Mouse (Mus musculus): Measurements from ENCODE around the gene Ier2. TPM values are rescaled to one million over a fixed set of nuclear protein-coding genes. Genes with fewer than 3 reads are reported as not detected.
A peak's percentile ranks its signal among the peaks of the same experiment; 100 is the strongest.
"Not testable (repeated sequence)": the region's sequence is repeated elsewhere in the genome, so short reads cannot be mapped to it uniquely, and the experiment has no call there.

The Ier2 gene
- polyA plus RNA-seq, 1 experiment: 333 TPM

DNA sequence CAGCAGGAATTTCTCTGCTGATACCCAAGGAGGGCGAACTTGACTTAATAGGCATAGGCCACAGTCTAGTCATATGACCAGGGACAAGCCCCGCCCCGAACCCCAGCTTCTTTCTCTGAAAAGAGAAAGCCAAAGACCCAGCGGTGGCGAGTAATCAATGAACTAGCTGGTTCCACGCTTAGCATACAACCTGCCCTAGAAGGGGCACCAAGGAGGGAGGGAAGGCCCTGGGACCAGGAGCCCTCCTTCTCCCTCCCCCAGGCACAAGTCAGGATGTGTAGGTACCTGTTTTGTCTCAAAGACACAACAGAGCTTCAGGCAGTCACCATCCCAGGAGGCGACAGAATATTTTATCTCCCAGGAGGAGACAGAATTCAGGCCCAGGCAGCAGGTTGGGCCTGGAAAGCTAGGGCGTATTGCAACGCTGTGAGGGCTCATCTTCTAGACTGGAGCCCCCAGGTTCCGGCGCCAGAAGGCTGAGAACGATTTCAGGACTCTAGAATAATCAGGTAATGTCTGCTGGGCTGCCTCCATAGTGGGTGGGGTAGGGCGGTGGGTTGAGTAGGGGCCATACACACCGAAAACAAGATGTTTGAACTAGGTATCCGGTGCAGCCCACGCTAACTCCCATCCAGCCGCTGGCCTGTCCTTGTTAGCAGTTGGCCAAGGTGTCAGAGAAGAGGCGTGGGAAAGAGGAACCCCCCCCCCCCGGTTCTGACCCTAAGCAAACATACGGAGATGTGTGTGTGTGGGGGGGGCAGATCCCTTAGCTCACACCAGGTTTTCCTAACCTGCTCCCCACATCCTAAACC is 23.7 kb upstream of the Ier2 start, which contains the start of gene Trmt1:
Gene Trmt1 (plus strand): TSS at position 117 of the 812 bp plus-strand sequence.
- Histone ChIP-seq H3K4me1 (peaks cover 79% of the 10 kb centered on the region), H3K27me3 (replicated peaks) (no peaks in the 10 kb centered on the region), H3K9me3 (no peaks in the 10 kb centered on the region), H3K4me3 (replicated peaks) (peak within 1 kb of the TSS; percentile 93), H3K36me3 (replicated peaks; ENCODE audit: low read length) (peaks cover 49% of the 10 kb centered on the region)
- TF ChIP-seq GATA1 (IDR thresholded peaks at IDR 0.05; ENCODE audit: borderline replicate concordance, low read length) (no peak), FLI1 (IDR thresholded peaks at IDR 0.05; ENCODE audit: low read length) (no peak)

DNA sequence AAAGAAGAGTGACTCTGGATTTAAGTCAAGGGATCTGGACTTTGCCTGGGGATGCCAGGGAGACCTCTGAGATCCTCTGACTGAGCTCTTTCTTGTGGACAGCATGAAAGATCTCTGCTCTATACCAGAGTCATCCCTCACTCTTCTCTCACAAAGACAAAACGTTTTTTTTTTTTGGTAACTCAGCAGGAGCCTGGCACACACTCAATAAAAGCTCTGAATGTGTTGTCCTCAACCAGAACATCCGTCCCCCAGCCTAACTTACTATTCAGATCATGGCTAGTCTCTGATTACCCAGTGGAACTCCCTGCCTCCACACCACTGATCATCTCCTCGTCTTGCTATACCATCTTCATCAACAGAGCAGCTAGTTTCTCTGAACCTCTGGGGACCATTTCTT is 21.9 kb upstream of the Ier2 start:
- Histone ChIP-seq H3K4me1 (peaks cover 78% of the 10 kb centered on the region), H3K36me3 (replicated peaks; ENCODE audit: low read length) (peaks cover 50% of the 10 kb centered on the region)
- TF ChIP-seq FLI1 (IDR thresholded peaks at IDR 0.05; ENCODE audit: low read length) (no peak), GATA1 (IDR thresholded peaks at IDR 0.05; ENCODE audit: borderline replicate concordance, low read length) (no peak)

DNA sequence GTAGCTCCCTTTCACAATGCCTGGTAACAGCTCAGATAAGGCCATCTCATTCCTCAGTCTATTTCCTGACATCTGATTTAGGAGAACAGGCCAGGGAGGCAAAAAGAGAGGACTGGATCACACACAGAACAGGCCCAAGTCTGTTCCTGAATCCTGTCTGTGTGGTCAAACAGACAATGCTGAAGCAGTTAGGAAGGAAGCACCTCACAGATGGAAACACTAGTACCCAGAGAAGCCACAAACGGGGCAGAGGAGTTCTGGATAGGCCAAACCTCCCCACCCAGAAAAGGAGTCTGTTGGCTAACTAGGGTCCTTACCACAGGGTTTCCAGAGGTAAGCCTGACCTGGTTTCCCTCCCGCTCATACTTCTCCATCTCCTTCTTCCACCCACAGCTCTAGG is 19.6 kb upstream of the Ier2 start:
- TF ChIP-seq FLI1 (IDR thresholded peaks at IDR 0.05; ENCODE audit: low read length): no peak
- no peak for TF ChIP-seq GATA1 (IDR thresholded peaks at IDR 0.05; ENCODE audit: borderline replicate concordance, low read length)
- peaks cover 84% of the 10 kb centered on the region for H3K4me1 ChIP-seq
- H3K4me3 ChIP-seq (replicated peaks): peak overlapping the region; percentile 20
- H3K36me3 ChIP-seq (replicated peaks; ENCODE audit: low read length): peaks cover 61% of the 10 kb centered on the region
- no peaks in the 10 kb centered on the region for H3K27me3 ChIP-seq (replicated peaks)
- no peaks in the 10 kb centered on the region for H3K9me3 ChIP-seq

More for the DNA sequence above, 21.9 kb upstream of the Ier2 start:
- H3K9me3 ChIP-seq: no peaks in the 10 kb centered on the region
- no peak overlapping the region for H3K4me3 ChIP-seq (replicated peaks)
- no peaks in the 10 kb centered on the region for H3K27me3 ChIP-seq (replicated peaks)

DNA sequence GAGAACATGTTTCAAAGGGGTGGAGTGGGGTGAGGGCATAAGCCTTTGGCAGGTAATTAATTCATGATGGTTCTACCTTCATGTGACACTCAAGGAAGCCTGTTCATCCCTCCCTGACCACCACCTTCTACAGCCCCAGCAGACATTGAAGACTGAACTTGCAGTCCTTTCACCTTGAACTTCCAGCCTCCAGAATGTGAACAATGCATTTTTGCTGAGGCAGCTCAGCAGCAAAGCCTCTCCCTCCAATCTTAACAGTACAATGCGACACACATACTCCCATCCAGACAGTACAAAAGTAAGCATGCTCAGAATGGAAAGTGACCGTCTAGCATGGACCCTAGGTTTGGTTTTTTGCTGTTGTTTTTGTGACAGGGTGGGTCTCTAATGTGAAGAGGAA is 18.8 kb upstream of the Ier2 start:
- no peaks in the 10 kb centered on the region for H3K27me3 ChIP-seq (replicated peaks)
- H3K36me3 ChIP-seq (replicated peaks; ENCODE audit: low read length): peaks cover 67% of the 10 kb centered on the region
- H3K9me3 ChIP-seq: no peaks in the 10 kb centered on the region
- H3K4me3 ChIP-seq (replicated peaks): no peak overlapping the region
- TF ChIP-seq FLI1 (IDR thresholded peaks at IDR 0.05; ENCODE audit: low read length) (no peak), GATA1 (IDR thresholded peaks at IDR 0.05; ENCODE audit: borderline replicate concordance, low read length) (no peak)
- H3K4me1 ChIP-seq: peaks cover 92% of the 10 kb centered on the region

DNA sequence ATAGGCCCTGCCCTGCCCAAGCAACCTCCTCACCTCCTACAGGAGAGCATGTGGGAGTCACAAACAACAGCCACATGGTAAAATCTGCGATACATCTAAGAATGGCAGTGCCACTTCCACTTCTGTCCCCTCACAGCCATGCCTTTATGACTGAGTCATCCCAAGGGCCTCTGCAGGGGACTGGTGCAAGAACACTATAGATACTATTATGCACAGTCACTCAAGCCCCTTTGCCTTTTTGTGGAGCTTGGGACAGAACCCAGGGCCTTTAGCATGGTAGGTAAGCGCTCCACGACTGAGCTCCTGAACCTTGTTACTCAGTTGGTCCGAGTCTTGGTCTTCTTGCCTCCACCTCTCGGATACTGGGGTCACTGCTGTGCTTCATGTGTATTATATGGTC is 14.7 kb upstream of the Ier2 start:
- TF ChIP-seq GATA1 (IDR thresholded peaks at IDR 0.05; ENCODE audit: borderline replicate concordance, low read length): no peak
- TF ChIP-seq FLI1 (IDR thresholded peaks at IDR 0.05; ENCODE audit: low read length): no peak
- H3K36me3 ChIP-seq (replicated peaks; ENCODE audit: low read length): peaks cover 78% of the 10 kb centered on the region
- no peaks in the 10 kb centered on the region for H3K9me3 ChIP-seq
- peak overlapping the region; percentile 77 for H3K4me3 ChIP-seq (replicated peaks)
- no peaks in the 10 kb centered on the region for H3K27me3 ChIP-seq (replicated peaks)
- H3K4me1 ChIP-seq: peaks cover 68% of the 10 kb centered on the region

DNA sequence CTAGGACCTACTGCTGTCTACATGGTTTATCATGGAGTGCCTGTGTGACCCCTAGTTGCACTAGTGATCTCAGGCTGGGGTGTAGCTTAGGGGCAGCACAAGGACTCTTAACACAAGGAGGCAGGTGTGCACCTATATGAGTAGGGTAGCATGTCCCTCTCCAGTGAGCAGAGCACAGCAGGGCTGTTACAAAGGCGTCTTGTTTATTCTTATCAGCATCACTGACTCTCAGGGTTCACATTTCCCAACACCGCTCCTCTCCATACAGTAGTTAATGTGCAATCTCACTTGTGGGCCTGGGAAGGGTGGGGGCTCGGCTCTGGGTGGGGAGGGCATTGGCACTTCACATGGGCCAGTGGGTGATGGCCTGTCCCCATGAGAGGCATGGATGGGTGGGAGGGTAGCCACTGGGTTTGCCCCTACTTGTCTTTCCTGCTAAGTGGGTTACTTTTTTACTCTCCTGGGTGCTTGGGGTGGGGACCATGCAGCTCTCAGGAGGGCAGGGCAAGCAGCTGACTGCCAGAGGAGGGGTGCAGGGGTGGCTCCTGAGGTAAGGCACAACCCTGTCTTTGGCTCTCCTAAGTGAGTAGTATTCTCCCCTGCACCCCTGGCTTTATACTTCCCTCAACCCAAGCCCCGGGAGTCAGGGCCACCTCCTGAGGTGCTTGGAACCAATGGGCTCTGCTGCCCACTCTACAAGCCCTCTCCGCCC is 7.8 kb upstream of the Ier2 start:
- Histone ChIP-seq H3K36me3 (replicated peaks; ENCODE audit: low read length) (peaks cover 65% of the 10 kb centered on the region), H3K4me1 (peaks cover 38% of the 10 kb centered on the region)
- not testable (repeated sequence) for H3K4me3 ChIP-seq (replicated peaks); H3K27me3 ChIP-seq (replicated peaks); H3K9me3 ChIP-seq

DNA sequence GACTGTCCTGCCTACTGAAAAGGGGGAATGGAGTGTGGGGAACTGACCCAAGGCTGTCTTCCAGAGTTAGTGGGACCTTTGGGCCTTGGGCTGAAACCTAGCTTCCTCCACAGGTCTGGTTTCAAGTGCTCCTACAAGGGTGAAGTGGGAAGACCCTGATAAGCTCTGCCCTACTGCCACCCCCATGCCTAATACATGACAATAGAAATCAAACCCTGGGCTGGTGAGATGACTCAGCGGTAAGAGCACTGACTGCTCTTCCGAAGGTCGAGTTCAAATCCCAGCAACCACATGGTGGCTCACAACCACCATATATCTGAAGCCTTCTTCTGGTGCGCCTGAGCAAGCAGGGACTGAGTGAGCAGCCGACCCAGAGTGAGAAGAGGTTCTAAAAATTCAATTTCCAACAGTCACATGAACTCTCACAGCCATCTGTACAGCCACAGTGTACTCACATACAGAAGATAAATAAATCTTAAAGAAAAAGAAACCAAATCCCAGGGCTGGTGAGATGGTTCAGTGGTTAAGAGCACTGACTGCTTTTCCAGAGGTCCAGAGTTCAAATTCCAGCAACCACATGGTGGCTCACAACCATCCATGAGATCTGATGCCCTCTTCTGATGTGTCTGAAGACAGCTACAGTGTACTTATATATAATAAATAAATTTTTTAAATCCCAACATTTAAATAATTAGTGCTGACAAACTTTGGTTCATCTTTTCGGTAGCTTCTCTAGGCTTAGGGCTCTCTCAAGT is 6.3 kb upstream of the Ier2 start:
- no peaks in the 10 kb centered on the region for H3K27me3 ChIP-seq (replicated peaks)
- H3K9me3 ChIP-seq: no peaks in the 10 kb centered on the region
- TF ChIP-seq FLI1 (IDR thresholded peaks at IDR 0.05; ENCODE audit: low read length) (no peak), GATA1 (IDR thresholded peaks at IDR 0.05; ENCODE audit: borderline replicate concordance, low read length) (no peak)
- peaks cover 51% of the 10 kb centered on the region for H3K36me3 ChIP-seq (replicated peaks; ENCODE audit: low read length)
- no peak overlapping the region for H3K4me3 ChIP-seq (replicated peaks)
- H3K4me1 ChIP-seq: peaks cover 43% of the 10 kb centered on the region

DNA sequence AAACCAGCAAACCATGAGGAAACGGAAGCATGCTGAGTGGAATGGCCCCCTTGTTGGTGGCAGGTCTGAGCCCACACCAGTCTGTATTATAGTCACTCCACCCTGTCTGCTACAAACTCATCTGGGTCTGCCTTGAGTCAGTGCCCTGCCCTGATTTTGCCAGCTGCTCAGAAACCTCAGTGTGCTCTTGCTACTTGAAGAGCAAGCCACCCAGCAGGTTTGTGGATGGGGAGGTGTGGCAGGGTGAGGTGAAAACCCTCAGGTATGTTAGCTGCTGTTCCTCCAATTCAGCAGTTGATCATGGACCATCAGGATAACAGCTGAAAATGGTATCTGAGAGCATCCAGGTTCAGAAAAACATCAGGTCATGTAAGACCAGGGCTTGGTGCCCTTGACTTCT is 5.4 kb upstream of the Ier2 start:
- no peak overlapping the region for H3K4me3 ChIP-seq (replicated peaks)
- peaks cover 47% of the 10 kb centered on the region for H3K4me1 ChIP-seq
- peaks cover 43% of the 10 kb centered on the region for H3K36me3 ChIP-seq (replicated peaks; ENCODE audit: low read length)

DNA sequence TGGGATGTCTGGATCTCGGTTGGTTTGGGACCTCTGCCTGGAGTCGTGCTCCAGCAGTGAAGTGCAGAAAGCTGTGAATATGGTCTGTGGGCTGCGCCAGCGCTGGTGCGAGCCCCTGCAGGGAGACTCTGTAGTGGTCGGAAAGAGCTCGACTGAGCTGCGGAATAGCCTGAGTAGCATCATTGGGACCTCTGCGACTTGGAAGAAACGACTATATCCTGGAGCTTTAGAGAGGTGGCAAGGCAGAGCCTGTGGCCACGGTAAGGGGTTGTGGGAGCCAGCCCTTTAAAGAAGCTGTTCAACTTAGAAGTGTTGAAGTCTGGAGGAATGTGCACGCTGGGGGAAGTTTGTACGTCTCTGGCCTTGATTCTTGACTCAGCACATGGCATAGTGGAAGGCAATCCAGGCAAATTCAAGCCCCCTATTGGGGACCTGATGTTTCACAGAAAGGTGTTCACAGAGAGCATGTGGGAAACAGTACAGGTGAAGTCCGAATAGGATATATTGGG is 2.8 kb upstream of the Ier2 start:
- Histone ChIP-seq H3K36me3 (replicated peaks; ENCODE audit: low read length) (peaks cover 27% of the 10 kb centered on the region), H3K4me1 (peaks cover 49% of the 10 kb centered on the region), H3K9me3 (no peaks in the 10 kb centered on the region), H3K4me3 (replicated peaks) (peak overlapping the region; percentile 100), H3K27me3 (replicated peaks) (no peaks in the 10 kb centered on the region)
- TF ChIP-seq GATA1 (IDR thresholded peaks at IDR 0.05; ENCODE audit: borderline replicate concordance, low read length) (no peak), FLI1 (IDR thresholded peaks at IDR 0.05; ENCODE audit: low read length) (no peak)

More for the DNA sequence above, 5.4 kb upstream of the Ier2 start:
- H3K27me3 ChIP-seq (replicated peaks): no peaks in the 10 kb centered on the region
- no peaks in the 10 kb centered on the region for H3K9me3 ChIP-seq
- TF ChIP-seq FLI1 (IDR thresholded peaks at IDR 0.05; ENCODE audit: low read length) (no peak), GATA1 (IDR thresholded peaks at IDR 0.05; ENCODE audit: borderline replicate concordance, low read length) (no peak)
